Mouse (Mus musculus) forebrain, embryonic 16.5 days (tissue): ENCODE results near the gene Slc25a47. TPM values are rescaled to one million over a fixed set of nuclear protein-coding genes. Genes with fewer than 3 reads are reported as not detected.

Experiments used
- ATAC-seq: fragments of 200-750 bp; cut with Nextera tagmentation; 2 replicates; pipeline ENCODE4 v1.8.0; 2017; ENCODE audit warnings: mild to moderate bottlenecking, moderate library complexity
- H3K27ac ChIP-seq: fragments of 300-500 bp; sonication (generic); 2 replicates; pipeline ENCODE4 v1.5.1; 2014; ENCODE audit warnings: low read length, control low read depth
- H3K27me3 ChIP-seq: fragments of 300-500 bp; sonication (generic); replicated peaks from 2 replicates; pipeline ENCODE4 v1.6.1; 2014; ENCODE audit warnings: low read length; ENCODE audit not compliant: control insufficient read depth, insufficient read depth
- H3K36me3 ChIP-seq: fragments of 300-500 bp; sonication (generic); 2 replicates; pipeline ENCODE4 v1.6.1; 2014; ENCODE audit not compliant: control insufficient read depth, insufficient read depth
- H3K4me1 ChIP-seq: fragments of 300-500 bp; sonication (generic); replicated peaks from 2 replicates; pipeline ENCODE4 v1.6.1; 2014; ENCODE audit warnings: low read length; ENCODE audit not compliant: control insufficient read depth, insufficient read depth
- H3K4me2 ChIP-seq: fragments of 300-500 bp; sonication (generic); 2 replicates; pipeline ENCODE4 v1.6.1; 2014; ENCODE audit warnings: mild to moderate bottlenecking, low read length, control low read depth
- H3K4me3 ChIP-seq: fragments of 300-500 bp; sonication (generic); replicated peaks from 2 replicates; pipeline ENCODE4 v1.5.1; 2014; ENCODE audit warnings: mild to moderate bottlenecking, low read length, control low read depth
- H3K9ac ChIP-seq: fragments of 300-500 bp; sonication (generic); replicated peaks from 2 replicates; pipeline ENCODE4 v1.6.1; 2014; ENCODE audit warnings: low read depth, low read length, control low read depth
- H3K9me3 ChIP-seq: fragments of 300-500 bp; sonication (generic); 2 replicates; pipeline ENCODE4 v1.6.1; 2016; ENCODE audit warnings: low read length; ENCODE audit not compliant: control insufficient read depth
- WGBS: fragments of 180-500 bp; shearing (Covaris S2); extraction: QIAGEN DNeasy Blood & Tissue Kit; methylation state at CpG from one replicate; pipeline ENCODE4 v1.1.7; 2014; 5-methylcytosine and 5-hydroxymethylcytosine counted together
- microRNA counts: library from miRNA; unstranded; fragments of <30 nt; microRNA quantifications from one replicate; lab custom pipeline; 2016
- microRNA-seq: library from miRNA; unstranded; fragments of <30 nt; microRNA quantifications from one replicate; pipeline ENCODE4, GENCODE M21; 2017
- polyA plus RNA-seq: library from polyadenylated mRNA; unstranded; fragments of >200 nt; fragmentation: Nextera tagmentation; extraction: Ambion mirVana; gene quantifications from 2 replicates; pipeline ENCODE4 v1.2.1, GENCODE M21; 2015

Slc25a47 gene
- polyA plus RNA-seq, 1 experiment from 2014 or later: 13.5 TPM

GRCm38 (mm10) chr12:108905620-108906302 lies 69.9 kb downstream of the Slc25a47 start:
- WGBS: 30% methylated on average over 14 of the region's 14 CpGs
- Histone ChIP-seq H3K9ac (no peak overlapping the region; the same call in 1 of the 2 replicates), H3K27ac (peak overlapping the region; percentile 14; the same call in 1 of the 2 replicates), H3K4me2 (no peak overlapping the region), H3K36me3 (no peaks in the 10 kb centered on the region), H3K4me3 (no peak overlapping the region), H3K4me1 (peaks cover 27% of the 10 kb centered on the region), H3K9me3 (no peaks in the 10 kb centered on the region), H3K27me3 (no peaks in the 10 kb centered on the region)
- no peak for ATAC-seq

- 29% methylated on average over 12 of the region's 12 CpGs for WGBS
- peaks cover 27% of the 10 kb centered on the region for H3K4me1 ChIP-seq
Observed at GRCm38 (mm10) chr12:108906398-108906797, 70.6 kb downstream of the Slc25a47 start.

More at GRCm38 (mm10) chr12:108906398-108906797, 70.6 kb downstream of the Slc25a47 start:
- H3K9ac ChIP-seq: no peak overlapping the region
- H3K36me3 ChIP-seq: no peaks in the 10 kb centered on the region
- no peak overlapping the region for H3K27ac ChIP-seq
- no peak overlapping the region for H3K4me3 ChIP-seq
- ATAC-seq: peak; percentile 57
- H3K4me2 ChIP-seq: no peak overlapping the region
- H3K9me3 ChIP-seq: no peaks in the 10 kb centered on the region
- H3K27me3 ChIP-seq: no peaks in the 10 kb centered on the region

MicroRNAs within 50 kb of the gene (microRNA counts, 519-probe panel; counts per million panel counts)
- microRNA mmu-miR-345-3p (lab: Ali Mortazavi, UCI): not detected
- microRNA mmu-miR-345-5p (lab: Ali Mortazavi, UCI): 2,731 counts per million, percentile 69 among the panel's probes with 10 or more counts

Small RNA genes within 50 kb of the gene (microRNA-seq; reads per million reads assigned to microRNA genes)
- 117 reads per million, percentile 56 among the genes with 10 or more reads in this experiment for gene Mir345

Other genes with a start within 250 kb of the Slc25a47 start
- gene Degs2, start 133.7 kb upstream of the Slc25a47 start, polyA plus RNA-seq: 1.6 and 2.6 TPM in 2 replicates
- 14.0 and 15.3 TPM in 2 replicates for gene Yy1, start 43.1 kb upstream of the Slc25a47 start, polyA plus RNA-seq
- gene Slc25a29, start 163 bp upstream of the Slc25a47 start, polyA plus RNA-seq: 27.6 and 28.6 TPM in 2 replicates
- 8.6 and 9.1 TPM in 2 replicates for gene Wdr25, start 57.6 kb downstream of the Slc25a47 start, polyA plus RNA-seq
- 113 and 114 TPM in 2 replicates for gene Wars, start 58.1 kb downstream of the Slc25a47 start, polyA plus RNA-seq
- 16.1 and 22.6 TPM in 2 replicates for gene Begain, start 232.2 kb downstream of the Slc25a47 start, polyA plus RNA-seq